Mouse (Mus musculus): ENCODE measurements around the gene Upk2.

Gene Upk2

GRCm38 (mm10) chr9:44488416-44488815 lies 33.6 kb upstream of the Upk2 start:
- no peak for DNase-seq (ENCODE audit: low read depth)

GRCm38 (mm10) chr9:44487441-44487840 lies 32.7 kb upstream of the Upk2 start:
- DNase-seq (ENCODE audit: low read depth), result no peak

- DNase-seq (ENCODE audit: low read depth), result no peak
Observed at GRCm38 (mm10) chr9:44486741-44487421, 32.1 kb upstream of the Upk2 start.

GRCm38 (mm10) chr9:44486335-44486734 lies 31.6 kb upstream of the Upk2 start:
- DNase-seq (ENCODE audit: low read depth), result no peak

GRCm38 (mm10) chr9:44485516-44486161 lies 30.9 kb upstream of the Upk2 start:
- DNase-seq (ENCODE audit: low read depth), result no peak

- no peak for DNase-seq (ENCODE audit: low read depth)
Observed at GRCm38 (mm10) chr9:44485105-44485515, 30.3 kb upstream of the Upk2 start.

- no peak for DNase-seq (ENCODE audit: low read depth)
Observed at GRCm38 (mm10) chr9:44484311-44485104, 29.7 kb upstream of the Upk2 start.

- DNase-seq (ENCODE audit: low read depth), result no peak
Observed at GRCm38 (mm10) chr9:44483510-44484044, 28.8 kb upstream of the Upk2 start.

- no peak for DNase-seq (ENCODE audit: low read depth)
Observed at GRCm38 (mm10) chr9:44483041-44483509, 28.3 kb upstream of the Upk2 start.

GRCm38 (mm10) chr9:44482552-44482951 lies 27.8 kb upstream of the Upk2 start, which contains the start of gene Bcl9l:
Bcl9l (plus strand) TSS chr9:44482825.
- DNase-seq (ENCODE audit: low read depth), result peak; percentile 62

GRCm38 (mm10) chr9:44482112-44482511 lies 27.3 kb upstream of the Upk2 start:
- DNase-seq (ENCODE audit: low read depth), result no peak

GRCm38 (mm10) chr9:44479628-44480428 lies 25.1 kb upstream of the Upk2 start:
- peak; percentile 71 for DNase-seq (ENCODE audit: low read depth)

- DNase-seq (ENCODE audit: low read depth), result no peak
Observed at GRCm38 (mm10) chr9:44478959-44479605, 24.3 kb upstream of the Upk2 start.

GRCm38 (mm10) chr9:44478229-44478921 lies 23.6 kb upstream of the Upk2 start:
- DNase-seq (ENCODE audit: low read depth), result no peak

GRCm38 (mm10) chr9:44477339-44478228 lies 22.8 kb upstream of the Upk2 start:
- peak; percentile 65 for DNase-seq (ENCODE audit: low read depth)

GRCm38 (mm10) chr9:44475936-44476335 lies 21.2 kb upstream of the Upk2 start:
- DNase-seq (ENCODE audit: low read depth), result no peak

GRCm38 (mm10) chr9:44474327-44474726 lies 19.6 kb upstream of the Upk2 start:
- DNase-seq (ENCODE audit: low read depth), result no peak

GRCm38 (mm10) chr9:44473184-44473583 lies 18.4 kb upstream of the Upk2 start:
- no peak for DNase-seq (ENCODE audit: low read depth)

- DNase-seq (ENCODE audit: low read depth), result no peak
Observed at GRCm38 (mm10) chr9:44468800-44469199, 14.0 kb upstream of the Upk2 start.
